Mouse (Mus musculus): ENCODE results near the gene Gm45808. TPM values are rescaled to one million over a fixed set of nuclear protein-coding genes. Genes with fewer than 3 reads are reported as not detected.

Gm45808 gene
- polyA plus RNA-seq, 1 experiment = not detected

- H3K4me3 ChIP-seq (ENCODE audit: insufficient read depth, low read length) = no peak overlapping the region
- H3K4me1 ChIP-seq (ENCODE audit: control insufficient read depth, insufficient read depth, low read length) = no peaks in the 10 kb centered on the region
- TF ChIP-seq CTCF (IDR thresholded peaks at IDR 0.05; ENCODE audit: extremely low read depth, insufficient read depth, low read length) (no peak), POLR2A (IDR thresholded peaks at IDR 0.05; ENCODE audit: extremely low read depth, insufficient read depth, low read length) (no peak)
- H3K27ac ChIP-seq (ENCODE audit: insufficient read depth, low read length) = no peak overlapping the region
These were observed 68.6 kb downstream of the Gm45808 start for GRCm38 (mm10) chr7:45417962-45418492.

Other genes starting within 250 kb of the Gm45808 start
- gene Cd37, start 247.7 kb downstream of the Gm45808 start, polyA plus RNA-seq (2012; rRNA removed) = 10.6 and 11.9 TPM in 2 replicates
- 2.1 TPM in 2 replicates for gene Slc6a16, start 245.7 kb downstream of the Gm45808 start, polyA plus RNA-seq (2012; rRNA removed)
- 0.08 and 0.30 TPM in 2 replicates for gene Slc6a21, start 209.3 kb downstream of the Gm45808 start, polyA plus RNA-seq (2012; rRNA removed)
- 29.1 and 35.1 TPM in 2 replicates for gene Trpm4, start 153.0 kb downstream of the Gm45808 start, polyA plus RNA-seq (2012; rRNA removed)
- 0.35 and 0.55 TPM in 2 replicates for gene Hrc, start 151.5 kb downstream of the Gm45808 start, polyA plus RNA-seq (2012; rRNA removed)
- gene Ppfia3, start 119.8 kb downstream of the Gm45808 start, polyA plus RNA-seq (2012; rRNA removed) = 164 and 167 TPM in 2 replicates
- 336 TPM in 2 replicates for gene Lin7b, start 116.2 kb downstream of the Gm45808 start, polyA plus RNA-seq (2012; rRNA removed)
- gene Snrnp70, start 91.1 kb downstream of the Gm45808 start, polyA plus RNA-seq (2012; rRNA removed) = 720 and 793 TPM in 2 replicates
- not detected in 2 replicates for gene Kcna7, start 81.2 kb downstream of the Gm45808 start, polyA plus RNA-seq (2012; rRNA removed)
- 0.04 and 0.08 TPM in 2 replicates for gene Ntf5, start 73.1 kb downstream of the Gm45808 start, polyA plus RNA-seq (2012; rRNA removed)
- 0.17 TPM in 1 of 2 replicates, not detected in the other for gene Lhb, start 66.0 kb downstream of the Gm45808 start, polyA plus RNA-seq (2012; rRNA removed)
- 25.7 and 26.4 TPM in 2 replicates for gene Gys1, start 52.0 kb downstream of the Gm45808 start, polyA plus RNA-seq (2012; rRNA removed)
- gene Ruvbl2, start 48.7 kb downstream of the Gm45808 start, polyA plus RNA-seq (2012; rRNA removed) = 41.7 and 47.4 TPM in 2 replicates
- 588 and 637 TPM in 2 replicates for gene Ftl1, start 26.9 kb downstream of the Gm45808 start, polyA plus RNA-seq (2012; rRNA removed)
- gene Bax, start 19.9 kb downstream of the Gm45808 start, polyA plus RNA-seq (2012; rRNA removed) = 99.4 and 103 TPM in 2 replicates
- 0.11 and 0.13 TPM in 2 replicates for gene Tulp2, start 4.9 kb downstream of the Gm45808 start, polyA plus RNA-seq (2012; rRNA removed)
- gene Dhdh, start 2.0 kb upstream of the Gm45808 start, polyA plus RNA-seq (2012; rRNA removed) = 5.9 and 6.5 TPM in 2 replicates
- 88.2 and 99.6 TPM in 2 replicates for gene Nucb1, start 23.6 kb upstream of the Gm45808 start, polyA plus RNA-seq (2012; rRNA removed)
- 19.4 and 20.0 TPM in 2 replicates for gene Ppp1r15a, start 39.5 kb upstream of the Gm45808 start, polyA plus RNA-seq (2012; rRNA removed)
- gene Plekha4, start 39.5 kb upstream of the Gm45808 start, polyA plus RNA-seq (2012; rRNA removed) = 5.1 and 6.3 TPM in 2 replicates
- 0.45 and 0.54 TPM in 2 replicates for gene Hsd17b14, start 68.1 kb upstream of the Gm45808 start, polyA plus RNA-seq (2012; rRNA removed)
- 26.1 and 26.5 TPM in 2 replicates for gene Bcat2, start 83.3 kb upstream of the Gm45808 start, polyA plus RNA-seq (2012; rRNA removed)
- gene Fgf21, start 128.7 kb upstream of the Gm45808 start, polyA plus RNA-seq (2012; rRNA removed) = not detected in 2 replicates
- gene Fut1, start 130.5 kb upstream of the Gm45808 start, polyA plus RNA-seq (2012; rRNA removed) = 0.09 and 0.15 TPM in 2 replicates
- gene Izumo1, start 135.0 kb upstream of the Gm45808 start, polyA plus RNA-seq (2012; rRNA removed) = 0.09 and 0.13 TPM in 2 replicates
- gene Rasip1, start 140.7 kb upstream of the Gm45808 start, polyA plus RNA-seq (2012; rRNA removed) = 6.9 and 7.8 TPM in 2 replicates
- 5.2 and 7.1 TPM in 2 replicates for gene Mamstr, start 153.2 kb upstream of the Gm45808 start, polyA plus RNA-seq (2012; rRNA removed)
- gene Fut2, start 179.6 kb upstream of the Gm45808 start, polyA plus RNA-seq (2012; rRNA removed) = 0.21 and 0.28 TPM in 2 replicates
- gene Ntn5, start 197.2 kb upstream of the Gm45808 start, polyA plus RNA-seq (2012; rRNA removed) = 20.9 and 26.3 TPM in 2 replicates
- gene Sec1, start 207.6 kb upstream of the Gm45808 start, polyA plus RNA-seq (2012; rRNA removed) = 6.6 and 8.0 TPM in 2 replicates
- 351 and 377 TPM in 2 replicates for gene Car11, start 213.0 kb upstream of the Gm45808 start, polyA plus RNA-seq (2012; rRNA removed)
- gene Dbp, start 218.3 kb upstream of the Gm45808 start, polyA plus RNA-seq (2012; rRNA removed) = 251 and 257 TPM in 2 replicates
- 255 and 261 TPM in 2 replicates for gene Rpl18, start 228.6 kb upstream of the Gm45808 start, polyA plus RNA-seq (2012; rRNA removed)
- 22.5 and 23.5 TPM in 2 replicates for gene Sphk2, start 231.2 kb upstream of the Gm45808 start, polyA plus RNA-seq (2012; rRNA removed)
- gene Fam83e, start 234.4 kb upstream of the Gm45808 start, polyA plus RNA-seq (2012; rRNA removed) = 0.19 and 0.21 TPM in 2 replicates
- gene Spaca4, start 239.0 kb upstream of the Gm45808 start, polyA plus RNA-seq (2012; rRNA removed) = not detected in 2 replicates